Mouse (Mus musculus) left cerebral cortex, postnatal 36 days (tissue): Measurements from ENCODE around the gene Ninj2. TPM values are rescaled to one million over a fixed set of nuclear protein-coding genes. Genes with fewer than 3 reads are reported as not detected.

Experiments used
- DNase-seq, 2 experiments: peaks; one replicate each; pipeline ENCODE4 v3.0.0; 2021 to 2022; ENCODE audit warnings: low spot score in 2 of 2, mixed read lengths in 1 of 2
- intact Hi-C: fragments of 180-260 bp; cut with DNase I; formaldehyde crosslinking; loops from one replicate; pipeline ENCODE4 v1.15.1; 2025
- total RNA-seq, 2 experiments: library from RNA; stranded (reverse); gene quantifications; 2 replicates each; pipeline ENCODE4 v1.2.3; 2021

Gene Ninj2
- total RNA-seq, 2 experiments from 2014 or later, result 0.66 to 1.8 TPM

GRCm38 (mm10) chr6:120090712-120091248 lies 2.4 kb upstream of the Ninj2 start:
- DNase-seq, result no peak
- intact Hi-C loops, result no loop called here

- DNase-seq, result no peak
Measured at GRCm38 (mm10) chr6:120091956-120092355, 1.2 kb upstream of the Ninj2 start.

GRCm38 (mm10) chr6:120094091-120094776 lies 1.1 kb downstream of the Ninj2 start:
- DNase-seq, result no peak
- intact Hi-C loops, result no loop called here

More at GRCm38 (mm10) chr6:120091956-120092355, 1.2 kb upstream of the Ninj2 start:
- intact Hi-C loops, result no loop called here

GRCm38 (mm10) chr6:120095096-120095495 lies 1.9 kb downstream of the Ninj2 start:
- intact Hi-C loops, result no loop called here
- no peak for DNase-seq

GRCm38 (mm10) chr6:120095501-120095900 lies 2.4 kb downstream of the Ninj2 start:
- intact Hi-C loops, result no loop called here
- no peak for DNase-seq

- peak; percentile 31 to 40 for DNase-seq
- intact Hi-C loops, result no loop called here
Measured at GRCm38 (mm10) chr6:120099392-120099791, 6.2 kb downstream of the Ninj2 start.

GRCm38 (mm10) chr6:120101221-120101620 lies 8.1 kb downstream of the Ninj2 start:
- DNase-seq, result peak in 1 of 2 experiments; percentile 14
- intact Hi-C loops, result no loop called here

GRCm38 (mm10) chr6:120101996-120102395 lies 8.8 kb downstream of the Ninj2 start:
- intact Hi-C loops, result no loop called here

GRCm38 (mm10) chr6:120103104-120103503 lies 10.0 kb downstream of the Ninj2 start:
- intact Hi-C loops, result no loop called here
- no peak for DNase-seq

More at GRCm38 (mm10) chr6:120101996-120102395, 8.8 kb downstream of the Ninj2 start:
- no peak for DNase-seq

- intact Hi-C loops, result loop anchor here (5.0 kb wide), 1 partner anchor 87 kb away; no protein-coding TSS in a partner anchor
- DNase-seq, result no peak
Measured at GRCm38 (mm10) chr6:120105055-120105454, 11.9 kb downstream of the Ninj2 start.

- intact Hi-C loops, result loop anchor here (5.0 kb wide), 1 partner anchor 85 kb away; no protein-coding TSS in a partner anchor
Measured at GRCm38 (mm10) chr6:120107586-120107985, 14.4 kb downstream of the Ninj2 start.

GRCm38 (mm10) chr6:120108061-120108460 lies 14.9 kb downstream of the Ninj2 start:
- intact Hi-C loops, result loop anchor here (2.0 to 5.0 kb wide), 2 partner anchors 69 to 84 kb away; partner anchors contain the start of gene Wnk1
- no peak for DNase-seq

More at GRCm38 (mm10) chr6:120107586-120107985, 14.4 kb downstream of the Ninj2 start:
- DNase-seq, result no peak

GRCm38 (mm10) chr6:120109173-120109572 lies 16.0 kb downstream of the Ninj2 start:
- intact Hi-C loops, result loop anchor here (2.0 to 5.0 kb wide), 2 partner anchors 70 to 83 kb away; partner anchors contain the start of gene Wnk1
- DNase-seq, result peak; percentile 72 to 80

GRCm38 (mm10) chr6:120109932-120110331 lies 16.8 kb downstream of the Ninj2 start:
- DNase-seq, result no peak
- intact Hi-C loops, result loop anchor here (2.0 to 5.0 kb wide), 2 partner anchors 71 to 82 kb away; partner anchors contain the start of gene Wnk1

GRCm38 (mm10) chr6:120110738-120111409 lies 17.7 kb downstream of the Ninj2 start:
- intact Hi-C loops, result no loop called here
- no peak for DNase-seq

- intact Hi-C loops, result no loop called here
- no peak for DNase-seq
Measured at GRCm38 (mm10) chr6:120111410-120111783, 18.2 kb downstream of the Ninj2 start.

GRCm38 (mm10) chr6:120111984-120112803 lies 19.0 kb downstream of the Ninj2 start:
- intact Hi-C loops, result no loop called here
- peak; percentile 52 to 54 for DNase-seq

GRCm38 (mm10) chr6:120113856-120114255 lies 20.7 kb downstream of the Ninj2 start:
- no peak for DNase-seq
- intact Hi-C loops, result no loop called here

- no peak for DNase-seq
- intact Hi-C loops, result no loop called here
Measured at GRCm38 (mm10) chr6:120114271-120114670, 21.1 kb downstream of the Ninj2 start.
